Mouse (Mus musculus) heart, postnatal 0 days (tissue): ENCODE measurements at regions not wholly inside any gene's neighbourhood (a gene's known extent, or its start where the extent isn't known, plus 50 kb on each side); places are given as distances from the start of the nearest gene placed in this dataset.

Experiments used
- CTCF ChIP-seq: IDR thresholded peaks from 2 replicates; pipeline ENCODE4 v1.5.1; 2016; ENCODE audit warnings: antibody characterized with exemption, control low read depth, low read depth
- EP300 ChIP-seq: IDR thresholded peaks from 2 replicates; pipeline ENCODE4 v1.6.1; 2016; ENCODE audit warnings: antibody characterized with exemption, low read depth

- TF ChIP-seq CTCF (no peak), EP300 (no peak)
Measured at GRCm38 (mm10) chr12:14285870-14286535, 134.1 kb upstream of the Fam84a start.
